Mouse (Mus musculus): ENCODE data around the gene Krtap19-2.

Krtap19-2 gene

DNA sequence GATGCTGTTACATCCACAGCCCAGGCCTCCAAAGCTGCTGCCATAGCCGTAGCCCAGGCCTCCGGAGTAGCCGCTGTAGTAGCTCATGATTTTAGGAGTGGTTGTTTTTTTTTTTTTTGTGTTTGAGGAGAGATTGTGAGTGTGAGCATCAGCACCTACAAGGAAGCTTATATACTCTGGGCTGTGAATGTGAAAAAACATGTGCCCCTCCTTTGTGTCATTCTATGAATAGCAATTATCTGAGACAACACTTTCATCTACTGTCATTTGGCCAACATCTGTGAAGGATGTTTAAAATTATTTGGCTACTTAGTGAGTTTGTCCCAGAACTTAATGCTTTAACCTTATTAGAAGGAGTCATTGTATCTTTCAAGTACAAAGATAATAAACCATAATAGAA, at the start of gene Krtap19-2:
TSS of gene Krtap19-2 (minus strand) at position 101 of the 400 bp plus-strand sequence.
- DNase-seq, result no peak

DNA sequence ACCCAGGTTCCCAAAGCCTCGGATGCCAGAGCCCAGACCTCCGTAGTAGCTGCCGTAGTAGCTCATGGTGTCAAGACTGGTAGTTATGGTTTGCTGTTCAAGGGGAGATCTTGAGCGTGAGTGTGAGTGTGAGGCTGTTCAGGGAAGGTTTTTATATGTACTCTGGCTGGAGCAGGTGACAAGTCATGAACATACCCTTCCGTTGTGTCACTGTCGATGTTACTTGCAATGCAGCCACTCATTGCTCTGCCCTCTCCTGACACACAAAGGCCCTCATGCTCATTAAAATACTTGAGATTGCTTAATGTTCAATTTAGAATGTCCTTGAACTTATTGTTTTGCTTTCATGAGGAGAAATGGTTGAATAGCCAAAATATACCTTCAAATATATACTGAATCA, 22.3 kb upstream of the Krtap19-2 start, which contains the start of gene Krtap19-5:
TSS of gene Krtap19-5 (minus strand) at position 101 of the 400 bp plus-strand sequence.
- DNase-seq, result no peak

DNA sequence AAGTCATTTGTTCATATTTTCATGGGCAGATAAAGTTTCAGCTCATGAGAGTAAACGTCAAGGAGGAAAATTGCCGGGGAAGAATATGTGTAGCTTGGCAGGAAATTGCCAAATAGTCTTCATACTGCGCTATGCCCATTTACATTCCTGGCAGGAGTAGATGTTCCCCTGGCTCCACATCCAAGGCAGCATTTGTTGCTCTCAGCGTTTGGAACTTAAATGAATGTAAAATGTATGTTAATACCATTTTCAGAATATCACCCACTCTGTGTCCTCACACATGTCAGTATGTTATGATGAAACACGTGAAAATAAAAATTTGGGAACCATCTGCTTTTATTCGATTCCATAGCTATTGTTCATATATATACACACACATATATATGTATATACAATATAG, 12.8 kb upstream of the Krtap19-2 start:
- DNase-seq, result no peak

DNA sequence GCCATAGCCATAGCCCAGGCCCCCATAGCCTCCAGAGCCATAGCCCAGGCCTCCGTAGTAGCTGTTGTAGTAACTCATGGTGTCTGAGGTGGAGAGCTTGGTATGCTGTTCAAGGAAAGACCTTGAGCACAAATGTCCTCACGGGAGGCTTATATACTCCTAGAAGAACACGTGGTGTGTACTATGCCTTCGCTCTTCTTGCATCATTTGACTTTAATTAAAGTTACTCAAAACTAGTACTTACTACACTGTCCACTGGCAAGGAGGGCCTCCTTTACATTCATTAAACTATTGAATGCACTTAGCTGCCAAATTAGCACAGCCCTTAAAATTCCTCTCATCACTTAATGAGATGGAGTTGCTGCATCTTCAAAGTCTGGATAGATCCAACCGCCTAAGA, 10.9 kb upstream of the Krtap19-2 start, which contains the start of gene Krtap19-4:
TSS of gene Krtap19-4 (minus strand) at position 101 of the 400 bp plus-strand sequence.
- DNase-seq, result no peak

DNA sequence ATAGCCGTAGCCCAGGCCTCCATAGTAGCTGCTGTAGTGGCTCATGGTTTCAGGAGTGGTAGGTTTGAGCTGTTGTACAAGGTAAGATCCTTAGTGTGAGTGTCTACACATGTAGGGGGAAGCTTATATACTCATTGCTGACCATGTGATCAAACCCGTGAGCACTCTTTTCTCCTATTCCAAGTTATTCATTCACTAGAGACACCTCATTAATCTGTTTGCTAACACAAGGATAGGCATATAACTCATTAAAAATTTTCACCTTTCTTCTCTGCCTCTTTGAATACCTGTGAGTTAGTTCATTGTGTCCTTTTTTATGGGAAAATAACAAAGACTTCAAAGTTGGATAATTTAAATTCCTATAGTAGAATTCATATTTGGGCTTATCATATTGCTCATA, 3.9 kb upstream of the Krtap19-2 start, which contains the start of gene Krtap19-3:
TSS of gene Krtap19-3 (minus strand) at position 101 of the 400 bp plus-strand sequence.
- no peak for DNase-seq

DNA sequence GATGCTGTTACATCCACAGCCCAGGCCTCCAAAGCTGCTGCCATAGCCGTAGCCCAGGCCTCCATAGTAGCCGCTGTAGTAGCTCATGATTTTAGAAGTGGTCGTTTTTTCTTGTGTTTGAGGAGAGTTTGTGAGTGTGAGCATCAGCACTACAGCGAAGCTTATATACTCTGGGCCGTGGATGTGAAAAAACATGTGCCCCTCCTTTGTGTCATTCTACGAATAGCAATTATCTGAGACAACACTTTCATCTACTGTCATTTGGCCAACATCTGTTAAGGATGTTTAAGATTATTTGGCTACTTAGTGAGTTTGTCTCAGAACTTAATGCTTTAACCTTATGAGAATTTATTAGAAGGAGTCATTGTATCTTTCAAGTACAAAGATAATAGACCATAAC, 4.8 kb downstream of the Krtap19-2 start, which contains the start of gene Krtap19-1:
TSS of gene Krtap19-1 (minus strand) at position 101 of the 400 bp plus-strand sequence.
- no peak for DNase-seq

DNA sequence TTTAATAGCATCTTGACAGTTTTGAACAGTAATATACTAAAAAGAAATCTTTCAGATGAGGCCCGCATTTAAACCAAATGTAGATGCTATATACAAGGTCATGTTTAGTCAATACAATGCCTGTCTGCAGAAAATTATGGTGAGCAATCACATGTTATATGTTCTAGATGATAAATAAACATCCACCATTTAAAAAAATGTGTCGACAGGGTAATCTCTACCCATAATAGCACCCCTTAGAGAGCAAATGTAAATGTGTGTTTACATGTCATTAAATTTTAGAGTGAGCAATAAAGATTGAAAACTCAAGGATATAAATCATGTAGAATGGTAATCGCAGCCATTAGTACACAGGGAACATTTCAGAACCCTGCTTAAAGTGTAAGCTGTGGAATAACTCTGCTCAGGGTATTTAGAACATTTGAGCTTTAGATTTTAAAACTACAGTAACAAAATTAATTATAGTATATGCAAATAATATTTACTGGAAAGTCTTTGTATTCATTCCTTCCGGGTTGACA, 9.1 kb downstream of the Krtap19-2 start:
- no peak for DNase-seq

DNA sequence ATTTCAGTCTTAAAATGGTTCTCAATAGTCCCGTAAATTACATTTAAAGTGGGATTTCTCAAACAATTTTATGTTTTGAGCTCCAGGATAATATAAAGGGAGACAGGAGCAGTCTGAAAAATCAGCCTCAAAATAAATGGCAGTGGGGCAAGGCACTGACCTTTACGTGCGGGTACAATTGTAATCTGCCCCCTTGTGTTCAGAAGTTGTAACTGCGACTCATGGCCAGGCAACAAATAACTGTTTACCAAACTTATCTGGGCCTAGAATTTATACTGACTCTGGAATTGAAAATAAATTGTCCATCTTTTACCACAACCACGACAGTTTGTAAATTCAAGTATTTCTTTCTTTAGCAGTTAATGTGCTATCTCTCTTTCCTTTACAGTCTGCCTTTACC, 22.6 kb downstream of the Krtap19-2 start:
- DNase-seq, result no peak

DNA sequence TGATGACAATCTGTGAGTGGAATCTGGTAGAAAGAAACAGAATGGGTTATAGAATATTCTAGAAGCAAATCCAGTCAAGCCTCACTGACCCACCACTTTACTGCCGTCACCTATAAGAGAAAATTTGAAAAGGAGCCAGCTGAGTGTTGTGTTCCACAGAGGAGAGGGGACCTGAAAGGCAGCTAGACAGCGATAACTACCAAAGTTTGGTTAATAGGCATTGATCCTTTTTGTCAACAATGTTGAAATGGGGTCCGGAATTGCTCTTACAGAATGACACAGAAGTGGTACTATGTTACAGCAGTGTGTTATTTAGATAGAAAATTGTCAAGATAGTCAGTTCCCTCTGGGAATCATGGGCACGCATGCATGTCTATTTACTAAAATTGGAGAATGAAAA, 25.5 kb downstream of the Krtap19-2 start:
- DNase-seq, result no peak

DNA sequence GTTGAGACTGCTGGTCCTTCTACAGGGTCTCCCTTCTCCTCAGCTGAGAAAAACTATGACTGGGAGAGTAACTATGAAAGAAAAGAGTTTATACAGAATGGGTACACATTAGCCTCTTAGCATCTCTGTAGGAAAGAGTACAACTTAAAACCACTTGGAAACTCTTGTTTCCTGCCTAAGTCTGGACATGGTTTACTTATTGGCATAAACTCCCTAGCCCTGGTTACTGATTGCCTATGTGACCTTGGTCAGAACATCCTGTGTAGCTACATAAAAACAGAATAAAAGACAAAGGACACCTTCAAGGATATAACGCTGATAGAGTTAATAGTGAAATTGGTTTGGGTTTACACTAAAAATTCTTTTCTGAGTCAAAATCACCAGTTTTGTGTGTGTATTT, 26.7 kb downstream of the Krtap19-2 start:
- DNase-seq, result no peak

DNA sequence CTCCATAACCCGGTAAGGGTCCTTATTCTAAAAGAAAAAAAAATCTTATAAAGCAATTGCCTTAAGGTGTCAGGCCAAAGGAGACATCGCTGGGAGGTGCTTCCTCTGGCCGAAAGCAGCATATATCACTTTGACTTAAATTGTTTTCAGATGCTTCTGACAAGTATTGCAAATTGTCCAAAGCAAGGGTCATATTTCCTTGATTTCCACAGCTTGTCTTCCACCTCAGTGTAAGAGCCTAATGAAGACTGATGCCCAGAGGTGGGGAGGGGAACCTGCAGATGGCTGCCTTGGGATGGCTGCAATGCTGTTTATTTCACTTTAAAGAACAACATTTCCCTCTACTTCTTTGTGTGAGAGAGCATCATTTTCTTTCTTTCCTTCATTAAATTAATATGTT, 47.1 kb downstream of the Krtap19-2 start:
- DNase-seq, result no peak

DNA sequence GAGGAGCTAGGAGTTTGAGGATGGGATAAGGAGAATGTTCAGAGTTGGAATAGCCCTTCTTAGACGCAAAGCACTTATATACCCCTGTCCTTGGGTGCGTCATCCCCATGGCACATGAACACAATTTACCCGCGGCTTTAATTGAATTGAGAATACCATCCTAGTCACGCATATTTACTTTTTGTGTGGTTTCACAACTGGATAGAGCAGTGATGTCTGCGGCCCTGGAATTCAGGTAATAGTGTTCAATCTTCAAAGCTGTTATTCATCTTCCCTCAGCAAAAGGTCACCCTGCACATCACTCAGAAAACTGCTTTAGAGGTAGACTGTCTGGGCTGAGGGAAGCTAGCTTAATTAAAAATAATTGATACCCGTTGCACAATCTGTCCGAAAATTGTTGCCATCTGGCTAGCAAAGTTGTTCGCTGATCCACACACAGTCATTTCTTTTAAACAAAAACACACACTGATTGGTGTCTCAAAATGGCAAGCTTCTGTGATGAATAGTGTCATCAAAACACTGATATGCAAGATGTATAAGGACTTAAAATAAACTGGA, 47.9 kb downstream of the Krtap19-2 start, which contains the start of gene Krtap14:
TSS of gene Krtap14 (minus strand) at position 51 of the 558 bp plus-strand sequence.
- DNase-seq, result no peak

DNA sequence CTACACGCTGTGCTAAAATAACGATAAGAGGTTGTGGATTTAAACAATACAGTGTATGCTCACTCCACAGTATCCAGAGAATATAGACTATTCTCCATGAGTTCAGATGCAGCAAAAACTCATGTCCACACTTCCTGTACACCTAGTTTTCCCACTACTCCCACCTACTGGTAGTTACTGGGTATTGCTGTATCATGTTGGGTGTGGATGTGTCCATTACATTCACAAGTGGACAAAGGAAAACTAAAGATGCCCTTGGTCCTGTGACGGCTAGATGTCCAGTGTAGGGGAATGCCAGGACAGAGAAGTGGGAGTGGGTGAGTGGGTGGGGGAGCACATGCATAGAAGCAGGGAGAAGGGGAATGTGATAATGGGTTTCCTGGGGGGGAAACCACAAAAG, 50.3 kb downstream of the Krtap19-2 start:
- no peak for DNase-seq
